Mouse (Mus musculus): ENCODE measurements around the gene Klf11.
"Not testable (repeated sequence)": the region's sequence is repeated elsewhere in the genome, so short reads cannot be mapped to it uniquely, and the experiment has no call there.

Klf11 gene

DNA sequence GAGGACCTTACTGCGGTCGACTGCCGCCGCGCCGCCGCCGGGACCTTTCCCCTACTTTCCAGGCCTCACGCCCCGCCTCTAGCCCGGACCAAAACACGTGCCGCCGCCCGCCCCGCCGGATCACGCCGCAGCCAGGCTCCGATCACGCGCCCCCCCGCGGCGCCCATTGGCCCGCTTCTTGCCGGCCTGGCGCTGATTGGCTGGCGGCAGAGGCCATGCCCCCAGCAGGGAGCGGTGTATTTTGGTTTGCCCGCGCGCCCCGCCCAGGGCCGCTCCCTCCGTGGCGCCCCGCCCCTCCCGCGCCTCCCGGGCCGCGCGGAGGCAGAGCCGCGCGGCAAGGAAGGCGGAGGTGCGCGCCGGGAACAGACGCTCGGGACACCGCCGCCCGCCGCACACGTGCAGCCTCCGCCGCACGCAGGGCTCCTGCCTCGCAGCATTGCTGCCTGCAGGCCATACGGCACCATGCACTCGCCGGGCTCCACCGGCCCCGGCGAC, at the start of gene Klf11:
TSS of gene Klf11 (plus strand) at position 212 of the 495 bp plus-strand sequence.
- in situ Hi-C loops (cut with MboI; ENCODE audit: low pct_unique_long_range_greater_than_20kb in 1 of 2, low sequenced_read_pairs in 2 of 2, unreplicated experiment in 1 of 2): no loop called here

DNA sequence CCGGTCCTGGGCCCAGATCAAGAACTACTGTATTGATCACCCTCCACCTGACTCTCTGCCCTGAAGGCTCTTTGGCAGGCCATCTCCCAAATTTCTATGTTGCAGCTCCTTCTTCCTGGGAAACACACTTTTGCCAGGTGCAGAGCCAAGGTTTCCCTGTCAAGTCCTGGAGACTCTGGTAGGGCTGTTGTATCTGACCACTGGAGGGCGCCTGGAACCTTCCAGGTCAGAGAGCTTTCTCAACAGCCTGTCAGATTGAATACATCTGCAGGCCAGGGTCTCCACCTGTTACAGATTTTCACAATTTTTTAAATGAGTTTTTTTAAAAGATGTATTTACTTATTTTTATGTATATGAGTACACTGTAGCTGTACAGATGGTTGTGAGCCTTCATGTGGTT, 47.8 kb upstream of the Klf11 start:
- in situ Hi-C loops (cut with MboI; ENCODE audit: low pct_unique_long_range_greater_than_20kb in 1 of 2, low sequenced_read_pairs in 2 of 2, unreplicated experiment in 1 of 2): loop anchor here in 1 of 2 experiments (5.0 kb wide), 1 partner anchor 94 kb away; no protein-coding TSS in a partner anchor

DNA sequence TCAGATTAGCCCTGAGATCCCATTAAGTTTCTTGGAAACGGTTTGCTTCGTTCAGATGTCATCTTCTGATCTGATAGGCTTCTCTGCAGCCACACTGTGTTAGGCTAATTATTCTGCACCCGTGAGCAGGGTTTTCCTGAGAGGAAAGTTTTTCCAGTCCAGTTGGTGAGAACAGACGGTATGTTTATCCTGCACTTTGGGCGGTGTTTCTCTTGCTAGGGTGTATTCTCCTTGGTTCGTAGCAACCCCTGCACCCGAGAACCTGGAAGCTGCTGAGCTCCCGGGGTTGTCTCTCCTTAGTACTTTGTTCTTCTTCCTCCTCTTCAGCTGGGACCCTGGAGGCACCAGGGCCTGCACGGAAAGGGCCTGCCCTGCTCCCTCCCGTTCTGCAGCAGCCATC, 44.9 kb upstream of the Klf11 start:
- in situ Hi-C loops (cut with MboI; ENCODE audit: low pct_unique_long_range_greater_than_20kb in 1 of 2, low sequenced_read_pairs in 2 of 2, unreplicated experiment in 1 of 2): loop anchor here in 1 of 2 experiments (5.0 kb wide), 1 partner anchor 91 kb away; no protein-coding TSS in a partner anchor

DNA sequence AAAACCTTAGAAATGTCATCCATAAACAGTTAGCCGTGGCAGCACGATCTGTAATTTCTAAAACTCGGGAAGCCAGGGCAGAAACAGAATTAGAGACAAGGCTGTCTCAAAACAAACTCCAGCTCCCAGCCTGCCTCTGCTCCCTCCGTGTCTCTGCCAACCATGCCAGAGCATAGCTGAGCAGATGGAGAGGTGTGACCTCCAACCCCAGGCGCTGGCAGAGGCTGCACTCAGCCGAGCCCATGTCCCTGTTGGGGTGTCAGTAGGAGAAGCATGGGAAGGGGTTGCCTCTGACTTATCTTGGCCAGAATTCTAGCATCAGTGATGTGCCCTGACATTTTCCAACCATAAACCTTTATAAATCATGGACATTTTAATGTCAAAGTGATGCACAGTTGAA, 38.5 kb upstream of the Klf11 start:
- in situ Hi-C loops (cut with MboI; ENCODE audit: low pct_unique_long_range_greater_than_20kb in 1 of 2, low sequenced_read_pairs in 2 of 2, unreplicated experiment in 1 of 2): no loop called here

DNA sequence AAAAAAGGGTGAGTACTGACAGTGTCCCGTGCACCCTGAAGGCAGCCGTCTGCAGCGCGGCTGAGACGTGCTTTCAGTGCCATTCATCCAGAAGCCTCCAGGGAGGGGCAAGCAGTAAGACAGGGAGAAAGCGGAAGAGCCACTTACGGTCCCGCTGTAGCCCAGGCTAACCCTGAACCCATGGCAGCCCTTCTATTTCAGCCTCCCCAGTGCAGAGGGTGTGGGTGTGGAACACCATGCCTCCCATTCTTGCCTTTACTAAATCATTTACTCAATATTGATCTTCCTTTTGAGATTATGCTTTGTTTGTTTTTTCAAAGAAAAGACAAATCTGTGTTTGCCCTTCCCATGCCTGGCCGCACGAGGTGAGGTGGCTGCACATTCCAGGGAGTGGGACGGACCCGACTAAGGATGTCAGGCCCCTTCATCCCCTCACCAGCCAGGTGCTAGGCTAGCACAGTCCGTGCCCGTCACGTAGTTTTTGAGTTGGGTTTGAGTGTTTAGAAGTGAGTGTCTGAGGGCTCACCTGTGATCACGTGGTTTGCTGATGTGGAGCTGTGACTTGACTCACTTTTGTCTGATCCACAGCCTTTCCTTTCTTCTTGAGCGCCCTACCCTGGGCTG, 36.5 kb upstream of the Klf11 start:
- in situ Hi-C loops (cut with MboI; ENCODE audit: low pct_unique_long_range_greater_than_20kb in 1 of 2, low sequenced_read_pairs in 2 of 2, unreplicated experiment in 1 of 2): no loop called here

DNA sequence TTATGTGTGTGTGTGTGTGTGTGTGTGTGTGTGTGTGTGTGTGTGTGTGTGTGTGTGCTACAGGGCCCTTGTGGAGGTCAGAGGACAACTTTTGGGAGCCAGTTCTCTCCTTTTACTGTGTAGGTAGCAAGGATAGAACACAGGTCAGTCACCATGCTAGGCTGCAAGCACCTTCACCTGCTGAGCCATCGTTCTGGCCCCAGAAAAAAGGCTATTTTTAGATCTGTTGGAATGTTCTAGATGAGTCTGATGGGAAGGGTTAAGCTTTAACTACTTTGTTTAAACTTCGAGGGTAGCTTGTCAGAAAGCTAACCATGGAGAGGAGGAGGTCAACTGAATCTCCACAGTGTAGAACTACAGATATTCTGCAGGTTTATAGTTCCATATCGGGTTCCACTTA, 35.9 kb upstream of the Klf11 start:
- in situ Hi-C loops (cut with MboI; ENCODE audit: low pct_unique_long_range_greater_than_20kb in 1 of 2, low sequenced_read_pairs in 2 of 2, unreplicated experiment in 1 of 2): no loop called here

GRCm38 (mm10) chr12:24619436-24619835, 31.6 kb upstream of the Klf11 start:
- in situ Hi-C loops (cut with MboI; ENCODE audit: low pct_unique_long_range_greater_than_20kb in 1 of 2, low sequenced_read_pairs in 2 of 2, unreplicated experiment in 1 of 2): no loop called here

DNA sequence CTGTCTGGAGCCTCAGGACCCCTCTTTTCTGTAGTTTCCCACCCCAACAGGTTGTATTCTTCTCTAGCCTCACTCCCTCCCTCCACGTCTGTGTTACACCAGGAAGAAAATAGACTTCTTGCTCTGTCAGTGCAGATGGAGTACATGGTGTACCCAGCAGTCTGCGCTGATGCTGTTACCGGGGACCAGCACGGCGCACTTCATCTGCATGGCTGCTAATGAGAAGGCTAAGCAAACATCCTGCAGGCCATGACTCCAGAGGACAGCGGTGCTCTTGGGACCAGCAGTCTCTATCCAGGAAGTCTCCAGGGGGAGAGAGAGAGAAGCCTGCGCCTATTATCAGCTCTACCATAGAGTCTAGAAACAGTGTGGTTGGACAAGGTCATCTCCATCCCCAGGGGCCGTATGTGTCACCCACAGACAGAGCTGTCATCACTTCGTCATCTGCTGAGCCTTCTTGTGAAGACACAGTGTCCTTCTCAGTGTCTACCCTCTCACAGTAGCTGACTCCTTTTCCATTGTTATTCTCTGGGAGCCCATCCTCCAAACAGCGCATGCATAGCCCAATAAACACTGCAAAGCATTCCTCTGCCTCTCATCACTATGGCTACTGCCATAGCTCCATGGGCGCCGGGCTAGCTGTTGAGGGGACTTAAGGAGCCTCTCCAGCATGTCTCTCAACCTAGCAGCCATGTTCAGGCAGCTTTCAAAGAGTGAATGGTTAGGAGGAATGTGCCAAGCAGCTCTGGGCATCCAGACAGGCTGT, 27.4 kb upstream of the Klf11 start:
- in situ Hi-C loops (cut with MboI; ENCODE audit: low pct_unique_long_range_greater_than_20kb in 1 of 2, low sequenced_read_pairs in 2 of 2, unreplicated experiment in 1 of 2): no loop called here

- in situ Hi-C loops (cut with MboI; ENCODE audit: low pct_unique_long_range_greater_than_20kb in 1 of 2, low sequenced_read_pairs in 2 of 2, unreplicated experiment in 1 of 2): no loop called here
Observed at GRCm38 (mm10) chr12:24626401-24626800, 24.7 kb upstream of the Klf11 start.

DNA sequence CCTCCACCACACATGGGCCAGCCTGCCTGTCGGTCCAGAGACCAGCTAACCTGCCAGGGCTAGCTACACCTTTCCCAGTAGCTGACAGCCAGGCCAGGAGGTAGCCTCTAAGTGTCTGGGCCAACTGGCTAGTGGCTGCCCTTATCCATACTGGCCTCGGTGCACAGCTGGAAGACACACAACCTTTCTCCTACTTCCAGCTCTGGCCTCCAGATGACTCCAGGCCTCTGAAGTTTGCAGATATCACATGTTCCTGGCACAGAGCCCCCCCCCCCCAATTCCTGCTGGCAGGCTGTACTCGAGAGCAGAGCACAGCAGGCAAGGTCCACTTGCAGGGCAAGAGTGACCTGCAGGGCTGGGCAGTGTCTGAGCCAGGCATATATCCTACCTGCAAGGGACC, 23.9 kb upstream of the Klf11 start:
- in situ Hi-C loops (cut with MboI; ENCODE audit: low pct_unique_long_range_greater_than_20kb in 1 of 2, low sequenced_read_pairs in 2 of 2, unreplicated experiment in 1 of 2): no loop called here

- in situ Hi-C loops (cut with MboI; ENCODE audit: low pct_unique_long_range_greater_than_20kb in 1 of 2, low sequenced_read_pairs in 2 of 2, unreplicated experiment in 1 of 2): no loop called here
Observed at GRCm38 (mm10) chr12:24630220-24630619, 20.9 kb upstream of the Klf11 start.

- in situ Hi-C loops (cut with MboI; ENCODE audit: low pct_unique_long_range_greater_than_20kb in 1 of 2, low sequenced_read_pairs in 2 of 2, unreplicated experiment in 1 of 2): no loop called here
Observed at GRCm38 (mm10) chr12:24632404-24632803, 18.7 kb upstream of the Klf11 start.

- in situ Hi-C loops (cut with MboI; ENCODE audit: low pct_unique_long_range_greater_than_20kb in 1 of 2, low sequenced_read_pairs in 2 of 2, unreplicated experiment in 1 of 2): no loop called here
Observed at GRCm38 (mm10) chr12:24633753-24634191, 17.3 kb upstream of the Klf11 start.

DNA sequence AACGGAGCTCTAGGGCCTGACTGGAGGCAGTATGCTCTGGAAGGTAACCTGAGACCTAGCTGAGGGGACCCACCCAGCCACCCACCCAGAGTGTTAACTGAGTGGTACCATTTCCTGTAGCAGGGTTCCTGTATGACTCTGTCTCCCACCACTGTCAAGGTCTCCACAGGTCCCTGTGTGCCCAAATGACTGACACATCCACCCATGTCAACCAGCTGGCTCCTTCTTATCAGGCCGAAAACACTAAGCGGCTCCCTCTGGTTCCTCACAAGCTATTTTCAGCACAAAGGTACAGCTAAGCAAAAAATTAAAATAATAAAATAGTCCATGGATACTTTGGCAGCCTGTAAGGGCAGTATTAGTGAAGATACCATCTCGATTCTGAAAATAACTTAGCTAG, 16.9 kb upstream of the Klf11 start:
- in situ Hi-C loops (cut with MboI; ENCODE audit: low pct_unique_long_range_greater_than_20kb in 1 of 2, low sequenced_read_pairs in 2 of 2, unreplicated experiment in 1 of 2): no loop called here

DNA sequence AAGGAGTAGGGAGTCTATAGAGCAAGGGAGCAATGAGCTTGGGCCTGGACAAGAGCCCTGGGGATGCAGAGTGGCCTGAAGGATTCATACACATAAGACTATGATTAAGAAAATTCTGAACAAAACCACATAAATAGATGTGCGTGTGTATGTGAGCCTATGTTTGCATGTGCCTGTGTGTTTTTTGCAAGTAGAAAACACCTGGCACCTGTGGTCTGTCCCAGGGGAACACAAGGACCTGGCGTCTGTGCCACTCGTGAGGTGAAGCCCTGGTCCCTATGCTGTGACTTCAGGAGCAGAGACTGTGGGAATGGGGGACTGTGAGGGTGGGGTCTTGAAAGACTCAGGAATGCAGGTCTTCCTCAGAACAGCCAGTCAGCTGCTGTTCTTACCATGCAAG, 16.4 kb upstream of the Klf11 start:
- in situ Hi-C loops (cut with MboI; ENCODE audit: low pct_unique_long_range_greater_than_20kb in 1 of 2, low sequenced_read_pairs in 2 of 2, unreplicated experiment in 1 of 2): no loop called here

DNA sequence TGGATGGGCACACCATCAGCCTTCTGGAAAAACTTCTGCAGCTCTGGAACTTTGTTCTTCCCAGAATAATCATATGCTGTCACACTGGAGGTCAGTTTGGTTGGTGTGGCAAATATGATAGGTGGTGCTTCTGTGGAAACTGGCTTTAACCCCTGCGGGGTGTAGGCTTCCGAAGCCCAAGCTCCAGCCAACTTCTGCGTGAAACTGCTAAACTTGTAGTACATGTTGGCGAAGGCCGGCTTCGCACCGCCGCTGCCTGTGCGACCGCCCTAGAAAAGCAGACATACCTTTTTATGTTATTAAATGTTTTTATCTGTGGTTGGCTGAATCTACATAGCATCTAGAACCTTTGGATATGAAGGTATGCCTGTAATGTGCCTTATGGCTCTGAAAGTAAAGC, 12.3 kb upstream of the Klf11 start:
- in situ Hi-C loops (cut with MboI; ENCODE audit: low pct_unique_long_range_greater_than_20kb in 1 of 2, low sequenced_read_pairs in 2 of 2, unreplicated experiment in 1 of 2): not testable (repeated sequence)

DNA sequence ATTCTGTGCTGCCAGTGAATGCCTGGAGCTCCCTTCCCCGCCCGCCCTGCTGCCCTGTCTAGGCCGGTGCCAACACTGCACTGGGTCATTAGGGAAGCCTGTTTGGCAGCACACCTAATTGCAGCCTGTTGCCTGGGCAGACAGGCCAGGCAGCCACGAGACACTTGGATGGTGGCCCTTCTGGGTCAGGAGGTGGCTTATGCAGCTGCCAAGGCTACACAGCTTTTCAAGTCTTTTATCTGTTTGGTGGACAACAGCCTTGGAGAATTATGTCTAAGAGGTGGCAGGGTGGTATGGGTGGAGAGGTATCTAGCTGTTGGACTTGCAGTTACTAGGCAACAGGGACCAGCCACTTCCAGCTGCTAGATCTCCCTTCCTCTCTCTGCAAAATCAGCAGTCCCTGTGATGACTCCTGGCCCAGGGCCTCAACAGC, 8.7 kb upstream of the Klf11 start:
- in situ Hi-C loops (cut with MboI; ENCODE audit: low pct_unique_long_range_greater_than_20kb in 1 of 2, low sequenced_read_pairs in 2 of 2, unreplicated experiment in 1 of 2): no loop called here

DNA sequence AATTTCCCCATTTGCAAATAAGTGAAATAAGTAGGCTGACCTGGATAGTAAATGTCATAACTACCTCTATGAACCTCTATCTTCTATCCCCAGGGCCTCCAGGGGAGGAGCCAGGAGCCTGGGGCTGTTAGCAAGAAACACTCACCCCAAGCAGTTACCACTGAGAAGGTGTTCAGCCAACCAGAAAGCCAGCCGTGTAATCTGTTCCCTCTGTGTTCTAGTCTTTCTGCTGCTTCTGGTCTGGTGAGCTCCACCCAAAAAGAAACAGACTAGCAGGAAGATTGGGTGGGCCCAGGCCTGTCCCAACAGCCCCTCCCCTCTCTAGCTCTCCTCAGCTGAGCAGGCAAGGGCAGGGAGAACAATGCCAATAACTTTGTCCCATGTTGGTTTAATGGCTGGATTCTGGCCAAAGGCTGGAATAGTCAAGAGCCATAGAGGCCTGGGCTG, 6.9 kb upstream of the Klf11 start:
- in situ Hi-C loops (cut with MboI; ENCODE audit: low pct_unique_long_range_greater_than_20kb in 1 of 2, low sequenced_read_pairs in 2 of 2, unreplicated experiment in 1 of 2): no loop called here

GRCm38 (mm10) chr12:24645901-24646300, 5.2 kb upstream of the Klf11 start:
- in situ Hi-C loops (cut with MboI; ENCODE audit: low pct_unique_long_range_greater_than_20kb in 1 of 2, low sequenced_read_pairs in 2 of 2, unreplicated experiment in 1 of 2): no loop called here

GRCm38 (mm10) chr12:24648094-24648493, 3.0 kb upstream of the Klf11 start:
- in situ Hi-C loops (cut with MboI; ENCODE audit: low pct_unique_long_range_greater_than_20kb in 1 of 2, low sequenced_read_pairs in 2 of 2, unreplicated experiment in 1 of 2): no loop called here

All from mouse embryonic stem cell (cell line).